Mouse (Mus musculus): Measurements from ENCODE around the gene Saysd1. TPM values are rescaled to one million over a fixed set of nuclear protein-coding genes. Genes with fewer than 3 reads are reported as not detected.

Gene Saysd1
- polyA plus RNA-seq, 1 experiment from 2014 or later, result 13.2 TPM

- Histone ChIP-seq H3K4me2 (replicated peaks) (no peak overlapping the region), H3K27me3 (no peaks in the 10 kb centered on the region), H3K4me3 (no peak overlapping the region), H3K36me3 (no peaks in the 10 kb centered on the region), H3K9ac (no peak overlapping the region), H3K9me3 (no peaks in the 10 kb centered on the region), H3K27ac (no peak overlapping the region), H3K4me1 (peaks cover 43% of the 10 kb centered on the region)
- ATAC-seq (ENCODE audit: low FRiP score, low read depth), result no peak
- WGBS, result 62% methylated on average over 8 of the region's 8 CpGs
Observed at GRCm38 (mm10) chr14:20158727-20159681, 20.7 kb upstream of the Saysd1 start.

GRCm38 (mm10) chr14:20157595-20157994 is 19.3 kb upstream of the Saysd1 start:
- 91% methylated on average over 10 of the region's 10 CpGs for WGBS
- Histone ChIP-seq H3K4me1 (peaks cover 33% of the 10 kb centered on the region), H3K4me3 (no peak overlapping the region), H3K27me3 (no peaks in the 10 kb centered on the region), H3K9ac (no peak overlapping the region), H3K4me2 (replicated peaks) (no peak overlapping the region), H3K27ac (no peak overlapping the region), H3K36me3 (no peaks in the 10 kb centered on the region), H3K9me3 (no peaks in the 10 kb centered on the region)
- no peak for ATAC-seq (ENCODE audit: low FRiP score, low read depth)

DNA sequence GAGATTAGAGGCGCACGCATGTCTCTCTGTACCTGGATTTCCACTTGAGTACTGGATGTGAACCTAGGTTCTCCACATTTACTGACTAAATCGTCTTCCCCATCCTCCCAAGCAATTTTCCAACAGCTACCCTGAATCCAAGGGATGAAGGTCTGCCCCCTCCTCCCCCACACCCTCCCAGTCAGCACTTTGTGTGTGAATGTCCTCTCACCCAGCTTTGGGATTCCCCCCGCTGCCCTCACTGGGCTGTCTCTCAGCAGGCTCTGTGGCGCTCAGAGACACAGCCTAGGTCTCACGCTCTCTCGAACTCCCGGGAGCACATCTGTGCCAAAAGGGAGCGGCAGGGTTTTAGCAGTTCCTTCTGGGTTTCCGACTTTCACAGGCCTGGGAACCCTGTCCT is 17.4 kb upstream of the Saysd1 start:
- Histone ChIP-seq H3K9me3 (no peaks in the 10 kb centered on the region), H3K27me3 (no peaks in the 10 kb centered on the region), H3K9ac (no peak overlapping the region), H3K36me3 (no peaks in the 10 kb centered on the region), H3K4me2 (replicated peaks) (no peak overlapping the region), H3K4me1 (peaks cover 25% of the 10 kb centered on the region), H3K27ac (no peak overlapping the region), H3K4me3 (no peak overlapping the region)
- no peak for ATAC-seq (ENCODE audit: low FRiP score, low read depth)
- WGBS, result 60% methylated on average over 10 of the region's 10 CpGs

DNA sequence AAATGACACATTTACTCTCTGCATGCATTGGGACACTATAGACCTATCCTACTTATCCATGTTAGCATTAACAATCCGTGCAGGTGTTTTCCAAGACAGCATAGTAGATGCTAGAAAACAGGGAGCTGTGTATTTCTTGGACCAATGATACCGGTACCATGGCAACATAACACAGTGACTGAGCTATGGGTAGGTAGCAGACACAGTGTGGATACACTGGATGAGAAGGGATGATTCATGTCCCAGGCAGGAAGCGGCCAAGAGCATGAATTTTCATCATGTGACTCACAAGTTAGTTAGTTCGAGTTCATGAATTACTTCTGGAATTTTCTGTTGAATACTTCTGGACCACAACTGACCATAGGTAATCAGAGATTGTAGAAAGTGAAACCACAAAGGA is 16.6 kb upstream of the Saysd1 start:
- H3K4me3 ChIP-seq, result no peak overlapping the region
- H3K27me3 ChIP-seq, result no peaks in the 10 kb centered on the region
- H3K36me3 ChIP-seq, result no peaks in the 10 kb centered on the region
- no peak for ATAC-seq (ENCODE audit: low FRiP score, low read depth)
- WGBS, result 90% methylated on average over 4 of the region's 4 CpGs
- no peak overlapping the region for H3K9ac ChIP-seq
- H3K9me3 ChIP-seq, result no peaks in the 10 kb centered on the region
- H3K4me1 ChIP-seq, result peaks cover 28% of the 10 kb centered on the region
- no peak overlapping the region for H3K27ac ChIP-seq
- H3K4me2 ChIP-seq (replicated peaks), result no peak overlapping the region

- Histone ChIP-seq H3K9me3 (no peaks in the 10 kb centered on the region), H3K27ac (peak overlapping the region; percentile 15; the same call in 1 of the 2 replicates)
Observed at GRCm38 (mm10) chr14:20154245-20154644, 15.9 kb upstream of the Saysd1 start.

GRCm38 (mm10) chr14:20149127-20150080 is 11.1 kb upstream of the Saysd1 start:
- H3K9me3 ChIP-seq, result no peaks in the 10 kb centered on the region
- WGBS, result 87% methylated on average over 22 of the region's 22 CpGs
- H3K9ac ChIP-seq, result no peak overlapping the region
- H3K36me3 ChIP-seq, result peaks cover 8% of the 10 kb centered on the region; the same call in 1 of the 2 replicates
- ATAC-seq (ENCODE audit: low FRiP score, low read depth), result no peak
- H3K4me3 ChIP-seq, result no peak overlapping the region
- no peak overlapping the region for H3K4me2 ChIP-seq (replicated peaks)
- no peak overlapping the region for H3K27ac ChIP-seq
- H3K27me3 ChIP-seq, result no peaks in the 10 kb centered on the region
- H3K4me1 ChIP-seq, result peaks cover 18% of the 10 kb centered on the region

More at GRCm38 (mm10) chr14:20154245-20154644, 15.9 kb upstream of the Saysd1 start:
- peaks cover 25% of the 10 kb centered on the region for H3K4me1 ChIP-seq
- no peak for ATAC-seq (ENCODE audit: low FRiP score, low read depth)
- WGBS, result 51% methylated on average over 7 of the region's 7 CpGs
- H3K9ac ChIP-seq, result no peak overlapping the region; the same call in 1 of the 2 replicates
- no peak overlapping the region for H3K4me2 ChIP-seq (replicated peaks)
- no peak overlapping the region for H3K4me3 ChIP-seq
- H3K27me3 ChIP-seq, result no peaks in the 10 kb centered on the region
- no peaks in the 10 kb centered on the region for H3K36me3 ChIP-seq

- Histone ChIP-seq H3K27ac (no peak overlapping the region), H3K9me3 (no peaks in the 10 kb centered on the region), H3K4me3 (no peak overlapping the region), H3K36me3 (peaks cover 13% of the 10 kb centered on the region), H3K4me1 (peaks cover 17% of the 10 kb centered on the region), H3K27me3 (no peaks in the 10 kb centered on the region), H3K4me2 (replicated peaks) (no peak overlapping the region), H3K9ac (no peak overlapping the region)
- WGBS, result 89% methylated on average over 11 of the region's 11 CpGs
- no peak for ATAC-seq (ENCODE audit: low FRiP score, low read depth)
Observed at GRCm38 (mm10) chr14:20148514-20148913, 10.2 kb upstream of the Saysd1 start.

- Histone ChIP-seq H3K9me3 (no peaks in the 10 kb centered on the region), H3K27me3 (no peaks in the 10 kb centered on the region), H3K4me3 (no peak overlapping the region), H3K4me1 (peaks cover 17% of the 10 kb centered on the region), H3K9ac (no peak overlapping the region), H3K27ac (no peak overlapping the region), H3K4me2 (replicated peaks) (no peak overlapping the region), H3K36me3 (peaks cover 13% of the 10 kb centered on the region)
- 94% methylated on average over 7 of the region's 7 CpGs for WGBS
- no peak for ATAC-seq (ENCODE audit: low FRiP score, low read depth)
Observed at GRCm38 (mm10) chr14:20147854-20148253, 9.5 kb upstream of the Saysd1 start.

GRCm38 (mm10) chr14:20144093-20144492 is 5.8 kb upstream of the Saysd1 start:
- WGBS, result 54% methylated on average over 4 of the region's 4 CpGs
- Histone ChIP-seq H3K36me3 (peaks cover 30% of the 10 kb centered on the region), H3K4me1 (peaks cover 23% of the 10 kb centered on the region), H3K4me3 (no peak overlapping the region), H3K27me3 (no peaks in the 10 kb centered on the region), H3K4me2 (replicated peaks) (no peak overlapping the region), H3K27ac (no peak overlapping the region), H3K9me3 (no peaks in the 10 kb centered on the region), H3K9ac (no peak overlapping the region)
- 0 out of 2 replicates have a peak, but pooled peaks have one; percentile 18 for ATAC-seq (ENCODE audit: low FRiP score, low read depth)

DNA sequence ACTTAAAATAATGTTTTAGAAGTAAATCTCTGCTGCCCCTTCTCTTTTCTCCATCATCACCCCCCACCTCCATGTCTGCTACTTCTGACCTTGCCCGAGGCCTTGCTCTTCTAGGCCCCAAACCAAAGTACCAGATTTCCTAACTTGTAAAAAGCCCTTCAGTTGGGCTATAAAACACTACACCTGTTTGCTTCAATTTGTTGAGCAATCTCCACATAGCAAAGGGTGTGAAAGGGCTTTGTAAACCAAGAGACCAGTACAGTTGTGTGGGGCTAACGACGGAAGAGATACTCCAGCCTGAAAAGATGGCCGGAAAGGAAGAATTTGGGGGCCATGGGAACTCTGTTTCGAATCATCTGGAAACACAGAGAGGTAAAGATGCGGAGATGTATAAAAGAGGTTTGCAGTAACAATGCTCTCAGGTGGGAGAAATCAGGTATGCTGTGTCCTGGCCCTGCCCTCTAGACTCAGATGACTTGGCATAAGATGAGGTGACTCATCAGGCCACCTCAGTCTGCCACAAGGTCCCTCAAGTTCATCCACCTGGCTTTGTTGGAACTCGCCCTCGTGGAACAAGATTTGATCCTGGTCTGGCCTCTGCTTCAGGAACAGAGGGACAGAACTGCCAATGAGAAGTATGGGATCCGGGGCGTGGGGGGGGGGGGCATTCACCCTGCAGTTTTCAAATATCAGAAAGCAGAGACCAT is 3.2 kb downstream of the Saysd1 start:
- H3K27me3 ChIP-seq, result no peaks in the 10 kb centered on the region
- H3K4me3 ChIP-seq, result no peak overlapping the region
- no peak overlapping the region for H3K4me2 ChIP-seq (replicated peaks)
- 63% methylated on average over 10 of the region's 10 CpGs for WGBS
- H3K9ac ChIP-seq, result no peak overlapping the region
- peaks cover 9% of the 10 kb centered on the region for H3K9me3 ChIP-seq
- ATAC-seq (ENCODE audit: low FRiP score, low read depth), result no peak
- no peak overlapping the region for H3K27ac ChIP-seq
- no peaks in the 10 kb centered on the region for H3K36me3 ChIP-seq
- peaks cover 8% of the 10 kb centered on the region for H3K4me1 ChIP-seq

- no peak for ATAC-seq (ENCODE audit: low FRiP score, low read depth)
- H3K4me2 ChIP-seq (replicated peaks), result no peak overlapping the region
- no peaks in the 10 kb centered on the region for H3K27me3 ChIP-seq
- no peaks in the 10 kb centered on the region for H3K4me1 ChIP-seq
- no peaks in the 10 kb centered on the region for H3K36me3 ChIP-seq
- H3K9ac ChIP-seq, result no peak overlapping the region
- peaks cover 9% of the 10 kb centered on the region for H3K9me3 ChIP-seq
- H3K27ac ChIP-seq, result no peak overlapping the region
- 71% methylated on average over 6 of the region's 6 CpGs for WGBS
- no peak overlapping the region for H3K4me3 ChIP-seq
Observed at GRCm38 (mm10) chr14:20128162-20128561, 10.2 kb downstream of the Saysd1 start.
